Mouse (Mus musculus) G1E (cell line): ENCODE measurements around the gene Kmt2b. TPM values are rescaled to one million over a fixed set of nuclear protein-coding genes. Genes with fewer than 3 reads are reported as not detected.

Experiments
- ATAC-seq: 2 replicates; pipeline ENCODE4 v1.8.0; 2016; ENCODE audit warnings: mild to moderate bottlenecking; ENCODE audit not compliant: insufficient number of reproducible peaks, poor library complexity, low FRiP score, severe bottlenecking; ENCODE audit errors: extremely low read depth
- DNase-seq: peaks from one replicate; pipeline ENCODE4 v3.0.0; 2012; ENCODE audit warnings: low spot score
- H3K27me3 ChIP-seq: 2 replicates; pipeline ENCODE4 v1.6.1; 2012; ENCODE audit warnings: mild to moderate bottlenecking, low read length, inconsistent platforms; ENCODE audit not compliant: insufficient read depth
- H3K36me3 ChIP-seq: replicated peaks from 2 replicates; pipeline ENCODE3; 2012; ENCODE audit warnings: mild to moderate bottlenecking, inconsistent platforms
- H3K4me1 ChIP-seq: 2 replicates; pipeline ENCODE4 v1.6.1; 2012; ENCODE audit warnings: low read depth, low read length, inconsistent platforms, mixed read lengths; ENCODE audit not compliant: insufficient read depth
- H3K4me3 ChIP-seq: 2 replicates; pipeline ENCODE4 v1.5.1; 2012; ENCODE audit warnings: low read depth, mild to moderate bottlenecking, inconsistent platforms, low read length, moderate library complexity, mixed read lengths
- H3K9me3 ChIP-seq: replicated peaks from 2 replicates; pipeline ENCODE4 v1.6.1; 2012; ENCODE audit warnings: inconsistent platforms
- CTCF ChIP-seq: IDR thresholded peaks from 2 replicates; pipeline ENCODE4 v1.5.1; 2012; ENCODE audit warnings: low read depth, low read length, inconsistent platforms, mixed read lengths
- GATA1 ChIP-seq: IDR thresholded peaks from 2 replicates; pipeline ENCODE4 v1.6.1; 2012; ENCODE audit warnings: borderline replicate concordance, low read length, inconsistent platforms, mixed read lengths
- GATA2 ChIP-seq: IDR thresholded peaks from 2 replicates; pipeline ENCODE4 v1.6.1; 2012; ENCODE audit warnings: low read depth, low read length, inconsistent platforms, borderline replicate concordance
- POLR2AphosphoS5 ChIP-seq: IDR thresholded peaks from 2 replicates; pipeline ENCODE4 v1.6.1; 2012; ENCODE audit warnings: low read depth, low read length, inconsistent platforms; ENCODE audit not compliant: insufficient replicate concordance
- TAL1 ChIP-seq: conservative IDR thresholded peaks from 2 replicates; pipeline ENCODE4 v1.6.1; 2012; ENCODE audit warnings: low read depth, low read length, inconsistent platforms, mixed read lengths
- polyA plus RNA-seq: library from polyadenylated mRNA; stranded (reverse); fragments of >175 nt; gene quantifications from 2 replicates; pipeline ENCODE4 v1.2.3, GENCODE M21; 2012
- total RNA-seq, 2 experiments: library from RNA; stranded (forward) in 1 of 2; stranded (reverse) in 1 of 2; fragments of 200-1000 nt in 1 of 2; fragments of >200 nt in 1 of 2; fragmentation: Nextera tagmentation in 1 of 2; gene quantifications; 2 replicates each; pipeline ENCODE4 v1.2.3; 2014 to 2017

The Kmt2b gene
- total RNA-seq (2014; fragmentation: Nextera tagmentation): 133 and 142 TPM in 2 replicates
- 9.2 and 11.3 TPM in 2 replicates for total RNA-seq (2017)
- 97.4 and 99.2 TPM in 2 replicates for polyA plus RNA-seq

GRCm38 (mm10) chr7:30588676-30589434 lies at the start of gene Kmt2b:
Gene Kmt2b, minus strand, starts transcription at chr7:30588726.
- H3K4me3 ChIP-seq: peak within 1 kb of the TSS; percentile 88
- H3K36me3 ChIP-seq: peaks cover 41% of the 10 kb centered on the region
- TF ChIP-seq GATA1 (no peak), GATA2 (no peak), TAL1 (no peak), POLR2AphosphoS5 (no peak), CTCF (no peak)
- ATAC-seq: peak; percentile 75
- H3K4me1 ChIP-seq: peaks cover 60% of the 10 kb centered on the region
- DNase-seq: peak; percentile 97
- H3K27me3 ChIP-seq: peaks cover 5% of the 10 kb centered on the region
- H3K9me3 ChIP-seq: no peaks in the 10 kb centered on the region

DNA sequence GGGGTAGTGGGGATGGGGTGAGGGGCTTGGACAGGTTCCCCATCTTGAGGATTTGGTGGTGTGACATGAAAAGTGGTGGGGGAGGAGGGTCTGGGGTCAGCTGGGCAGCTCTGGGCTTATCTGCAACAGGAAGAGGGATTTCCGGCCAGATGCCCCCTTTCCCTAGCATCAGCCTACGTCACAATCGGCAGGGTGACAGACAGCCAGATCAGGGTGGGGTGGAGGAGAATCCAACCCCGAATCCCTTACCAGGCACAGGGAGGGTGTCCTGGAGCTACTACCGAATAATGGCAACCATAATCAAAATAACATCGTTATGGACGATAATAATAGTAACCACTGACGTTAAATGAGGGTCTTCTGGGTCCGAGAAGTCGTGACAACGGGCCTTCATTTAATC lies 47.9 kb upstream of the Kmt2b start:
- TF ChIP-seq CTCF (no peak), GATA2 (no peak), POLR2AphosphoS5 (no peak), TAL1 (no peak), GATA1 (no peak)
- Histone ChIP-seq H3K36me3 (peaks cover 19% of the 10 kb centered on the region), H3K4me1 (peaks cover 12% of the 10 kb centered on the region), H3K27me3 (peaks cover 39% of the 10 kb centered on the region), H3K4me3 (no peak overlapping the region), H3K9me3 (no peaks in the 10 kb centered on the region)
- no peak for ATAC-seq
- DNase-seq: no peak

DNA sequence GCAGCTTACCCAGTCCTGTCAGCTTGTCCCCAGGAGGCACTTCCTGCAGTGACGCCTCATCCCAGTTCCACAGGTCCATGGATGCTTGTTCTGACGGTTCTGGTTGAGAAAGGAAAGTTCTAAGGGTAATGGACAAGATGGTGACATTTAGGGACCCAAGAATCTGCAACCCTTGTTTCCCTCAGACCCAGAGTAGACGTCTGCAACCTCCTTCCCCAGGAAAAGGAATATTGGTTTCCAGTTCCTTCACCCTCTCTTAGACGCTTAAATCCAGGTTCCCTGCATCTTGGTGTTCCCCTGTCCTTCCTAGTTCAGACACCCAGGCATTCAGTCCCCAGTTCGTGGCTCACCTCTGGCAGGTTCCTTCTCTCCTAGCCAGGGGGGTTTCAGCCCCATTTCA lies 47.2 kb upstream of the Kmt2b start, which contains the start of gene Etv2:
Gene Etv2, minus strand, starts transcription at position 101 of the 400 bp plus-strand sequence.
- Histone ChIP-seq H3K4me3 (peak within 1 kb of the TSS; percentile 1; the same call in 1 of the 2 replicates), H3K4me1 (peaks cover 12% of the 10 kb centered on the region), H3K27me3 (peaks cover 41% of the 10 kb centered on the region), H3K9me3 (no peaks in the 10 kb centered on the region), H3K36me3 (peaks cover 13% of the 10 kb centered on the region)
- TF ChIP-seq GATA1 (no peak), POLR2AphosphoS5 (no peak), GATA2 (no peak), TAL1 (no peak), CTCF (no peak)
- DNase-seq (no peak), ATAC-seq (no peak)

GRCm38 (mm10) chr7:30634621-30635020 lies 46.1 kb upstream of the Kmt2b start:
- no peak for ATAC-seq
- Histone ChIP-seq H3K9me3 (no peaks in the 10 kb centered on the region), H3K36me3 (peaks cover 2% of the 10 kb centered on the region), H3K4me1 (peaks cover 12% of the 10 kb centered on the region), H3K27me3 (peaks cover 45% of the 10 kb centered on the region), H3K4me3 (peak overlapping the region; percentile 1; the same call in 1 of the 2 replicates)
- DNase-seq: peak; percentile 17
- TF ChIP-seq POLR2AphosphoS5 (no peak), TAL1 (no peak), CTCF (0 out of 2 replicates have a peak, but pooled peaks have one; percentile 6)

DNA sequence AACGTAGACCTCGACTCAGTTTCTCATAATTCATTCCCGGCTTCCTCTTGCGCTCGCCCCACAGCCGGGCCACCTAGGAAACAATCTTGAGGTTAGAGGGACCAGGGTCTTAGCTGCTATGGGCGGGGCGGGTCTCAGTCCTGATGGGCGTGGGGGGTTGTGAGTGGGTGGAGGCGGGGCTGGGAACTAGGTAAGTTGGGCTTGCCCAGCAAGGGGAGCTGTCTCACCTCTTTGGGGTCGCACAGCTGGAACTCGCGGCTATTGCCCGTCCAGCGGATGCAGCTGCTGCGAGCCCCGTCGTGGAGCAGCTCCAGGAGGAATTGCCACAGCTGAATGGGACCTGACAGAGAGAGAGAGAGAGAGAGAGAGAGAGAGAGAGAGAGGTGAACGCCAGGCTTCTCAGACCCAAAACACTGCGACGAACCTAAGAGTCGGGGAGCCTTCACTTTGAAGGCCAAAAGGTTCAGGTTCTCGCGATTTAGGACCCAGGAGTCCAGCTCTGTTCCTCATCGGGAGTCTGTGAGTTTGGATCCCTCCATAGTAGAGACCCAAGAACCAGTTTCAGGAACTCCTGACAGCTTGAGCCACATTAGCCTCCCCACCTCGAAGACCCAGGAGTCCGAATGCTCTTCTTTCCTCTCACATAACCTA lies 45.4 kb upstream of the Kmt2b start:
- Histone ChIP-seq H3K4me1 (peaks cover 12% of the 10 kb centered on the region), H3K27me3 (peaks cover 49% of the 10 kb centered on the region), H3K36me3 (no peaks in the 10 kb centered on the region), H3K9me3 (no peaks in the 10 kb centered on the region), H3K4me3 (no peak overlapping the region)
- DNase-seq (no peak), ATAC-seq (no peak)
- no peak for TF ChIP-seq GATA2
- no peak for TF ChIP-seq CTCF
- no peak for TF ChIP-seq POLR2AphosphoS5
- TF ChIP-seq GATA1: no peak
- no peak for TF ChIP-seq TAL1

GRCm38 (mm10) chr7:30629013-30629412 lies 40.5 kb upstream of the Kmt2b start:
- Histone ChIP-seq H3K27me3 (peaks cover 26% of the 10 kb centered on the region), H3K36me3 (peaks cover 9% of the 10 kb centered on the region), H3K9me3 (no peaks in the 10 kb centered on the region), H3K4me3 (no peak overlapping the region), H3K4me1 (peaks cover 12% of the 10 kb centered on the region)
- DNase-seq (no peak), ATAC-seq (no peak)
- TF ChIP-seq POLR2AphosphoS5 (no peak), GATA2 (no peak), CTCF (no peak), TAL1 (no peak), GATA1 (no peak)
